Mouse (Mus musculus) adrenal gland, adult 2 months (tissue): ENCODE results near the gene Atn1. TPM values are rescaled to one million over a fixed set of nuclear protein-coding genes. Genes with fewer than 3 reads are reported as not detected.

Experiments used
- DNase-seq: peaks from one replicate; pipeline ENCODE4 v3.0.0; 2021
- polyA plus RNA-seq: library from polyadenylated mRNA; depleted of rRNA; stranded (reverse); fragments of >200 nt; gene quantifications from 2 replicates; pipeline ENCODE4 v1.2.3, GENCODE M21; 2012
- total RNA-seq, 2 experiments: library from RNA; stranded (reverse); gene quantifications; 2 replicates each; pipeline ENCODE4 v1.2.3; 2021

Atn1 gene
- total and polyA plus RNA-seq, 3 experiments, result 76.8 to 110 (median 86.3) TPM

DNA sequence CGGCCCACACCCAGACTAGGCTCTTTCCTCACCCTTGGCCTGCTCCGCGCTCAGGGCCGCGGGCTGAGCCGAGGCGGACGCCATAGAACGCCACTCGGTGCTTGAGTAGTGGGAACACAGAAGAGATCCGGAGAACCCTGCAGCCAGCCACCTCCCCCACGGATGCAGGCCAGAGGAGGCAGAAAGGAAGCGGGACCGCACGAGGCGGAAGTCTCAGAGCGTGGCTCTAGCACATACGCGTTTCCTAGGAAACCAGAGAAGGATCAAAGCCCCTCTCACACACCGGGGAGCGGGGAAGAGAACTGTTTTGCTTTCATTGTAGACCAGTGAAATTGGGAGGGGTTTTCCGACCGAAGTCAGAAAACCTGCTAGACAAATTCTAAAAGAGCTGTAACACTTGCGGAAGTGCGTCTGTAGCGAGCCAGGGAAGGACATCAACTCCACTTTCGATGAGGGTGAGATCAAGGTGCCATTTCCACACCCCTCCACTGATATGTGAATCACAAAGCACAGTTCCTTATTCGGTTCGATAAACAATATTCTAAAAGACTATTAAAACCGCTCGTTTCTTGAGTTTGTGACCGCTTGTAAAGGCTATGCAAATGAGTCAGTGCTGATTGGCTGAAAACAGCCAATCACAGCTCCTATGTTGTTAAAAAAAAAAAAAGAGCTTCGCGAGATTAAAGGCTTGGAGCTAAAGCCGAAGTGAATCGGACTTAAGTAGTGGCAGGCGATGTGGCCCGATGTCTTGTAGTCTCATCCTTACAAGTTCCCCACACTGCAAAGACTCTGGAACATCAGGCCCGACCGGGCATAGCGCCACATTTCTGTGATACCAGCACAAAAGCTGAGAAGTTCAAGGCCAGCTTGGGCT lies 15.2 kb downstream of the Atn1 start, which contains the start of gene Grcc10:
Gene Grcc10 (minus strand): TSS at position 487 of the 874 bp plus-strand sequence.
- DNase-seq, result peak; percentile 92

DNA sequence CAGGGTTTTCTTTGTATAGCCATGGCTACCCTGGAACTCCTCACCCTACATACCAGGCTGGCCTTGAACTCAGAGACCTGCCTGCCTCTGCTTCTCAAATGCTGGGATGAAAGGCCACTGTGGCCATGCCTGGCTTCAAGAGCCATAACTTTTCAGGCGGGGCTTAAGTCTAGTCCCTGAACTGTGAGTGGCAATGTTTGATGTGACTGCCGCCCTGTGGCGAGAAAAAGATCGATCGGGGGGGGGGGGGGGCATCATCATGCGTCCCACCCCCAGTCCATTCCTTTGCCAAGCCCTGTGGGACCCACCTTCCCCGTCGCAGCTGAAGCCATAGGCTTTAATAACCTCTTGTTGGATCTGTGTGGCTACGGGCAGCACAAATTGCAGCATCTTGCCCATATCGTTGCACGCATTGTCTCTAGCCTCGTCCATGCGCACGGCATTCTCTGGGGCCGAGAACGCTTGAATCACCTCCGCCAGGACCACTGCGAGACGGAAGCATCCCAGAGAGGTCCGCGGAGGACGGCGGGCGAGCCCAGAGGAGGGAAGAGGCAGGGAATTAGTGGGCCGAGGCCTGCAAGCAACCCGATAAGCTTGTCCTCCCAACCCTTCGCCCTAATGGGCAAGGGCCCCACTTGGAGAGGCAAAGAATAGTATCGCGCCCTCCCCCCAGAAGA lies 16.0 kb downstream of the Atn1 start:
- DNase-seq, result no peak

DNA sequence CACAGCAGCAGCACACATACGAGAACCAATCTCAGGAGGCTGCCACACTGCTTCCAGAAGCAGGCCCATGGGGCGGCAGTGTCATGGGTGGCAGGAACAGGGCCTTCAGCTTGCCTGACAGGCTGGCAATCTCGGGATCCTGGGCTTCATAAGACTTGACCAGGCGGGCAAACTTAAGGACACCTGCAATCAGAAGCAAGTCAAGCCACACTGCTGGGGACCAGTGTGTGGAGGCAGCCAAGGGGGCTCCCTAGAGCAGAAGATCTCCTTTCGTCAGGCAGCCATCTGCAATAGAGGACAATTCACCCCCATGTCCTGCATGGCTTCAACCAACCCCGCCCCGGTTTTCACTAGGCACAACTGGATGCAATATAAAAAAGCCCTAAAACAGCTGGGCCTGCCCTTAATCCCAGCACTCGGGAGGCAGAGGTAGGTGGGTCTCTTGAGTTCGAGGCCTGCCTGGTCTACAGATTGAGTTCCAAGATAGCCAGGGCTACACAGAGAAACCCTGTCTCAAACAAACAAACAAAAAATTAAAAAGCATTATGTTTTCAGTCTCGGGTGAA lies 17.0 kb downstream of the Atn1 start:
- DNase-seq, result no peak

- no peak for DNase-seq
Observed at GRCm38 (mm10) chr6:124738511-124739023, 17.8 kb downstream of the Atn1 start, which contains the start of gene Ptpn6. Gene Ptpn6 (minus strand): TSS chr6:124738714.

GRCm38 (mm10) chr6:124737040-124737439 lies 19.3 kb downstream of the Atn1 start:
- DNase-seq, result no peak

DNA sequence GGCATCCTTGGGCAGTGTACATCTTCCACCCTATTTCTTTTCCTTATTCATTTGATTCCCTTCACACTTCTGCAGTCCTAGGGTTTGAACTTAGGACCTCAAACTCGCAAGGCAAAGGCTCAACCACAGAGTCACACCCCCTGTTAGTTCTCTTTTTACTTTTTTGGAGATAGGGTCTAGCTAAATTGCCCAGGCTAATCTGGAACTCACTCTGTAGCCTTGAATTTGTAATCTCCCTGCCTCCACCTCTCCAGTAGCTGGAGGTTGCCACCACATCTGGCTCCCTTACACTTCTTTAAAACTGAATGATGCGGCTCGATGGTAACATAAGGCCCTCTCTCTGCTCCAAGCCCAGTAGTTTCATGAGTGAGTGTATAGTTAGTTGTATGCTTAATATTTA lies 21.9 kb downstream of the Atn1 start:
- no peak for DNase-seq

DNA sequence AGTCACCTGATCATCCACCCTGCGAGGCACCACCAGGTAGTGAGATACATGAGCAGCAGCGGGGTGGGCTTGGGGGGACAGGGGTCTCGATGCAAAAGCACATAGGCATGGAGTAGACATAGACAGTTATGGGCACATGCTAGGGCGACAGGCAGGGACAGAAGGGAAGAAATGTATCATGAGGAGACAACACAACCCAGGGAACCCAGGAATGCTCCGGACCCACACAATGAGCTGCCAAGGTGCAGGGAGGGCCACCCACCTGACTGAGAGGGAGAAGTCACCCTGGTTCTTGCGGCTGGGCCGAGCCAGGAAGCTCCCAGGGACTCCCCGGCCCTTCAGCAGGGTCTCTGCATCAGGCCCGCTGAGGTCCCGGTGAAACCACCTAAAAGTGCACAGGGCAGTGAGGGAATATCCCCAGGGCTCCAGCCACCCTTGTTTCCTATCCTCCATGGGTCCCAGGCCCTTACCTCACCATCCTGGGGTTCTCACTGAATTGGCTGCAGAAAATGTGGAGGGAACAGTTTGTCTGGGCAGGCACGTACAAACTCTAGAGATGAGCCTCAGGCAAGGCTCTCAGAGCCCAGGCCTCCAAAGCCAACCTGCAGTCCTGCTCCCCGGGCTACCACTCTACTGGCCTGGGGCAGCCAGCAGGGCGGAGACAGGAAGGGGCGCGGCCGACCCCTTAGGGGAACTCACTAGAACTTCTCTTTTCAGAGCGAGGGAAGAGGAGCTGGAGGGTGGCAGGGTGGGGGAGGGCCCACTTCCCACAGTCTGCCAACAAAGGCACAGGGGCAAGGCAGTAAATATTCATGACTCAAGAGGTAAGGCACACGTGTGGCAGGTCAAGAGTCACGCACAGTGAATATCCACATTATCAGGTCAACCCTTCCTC lies 23.6 kb downstream of the Atn1 start:
- DNase-seq, result no peak

DNA sequence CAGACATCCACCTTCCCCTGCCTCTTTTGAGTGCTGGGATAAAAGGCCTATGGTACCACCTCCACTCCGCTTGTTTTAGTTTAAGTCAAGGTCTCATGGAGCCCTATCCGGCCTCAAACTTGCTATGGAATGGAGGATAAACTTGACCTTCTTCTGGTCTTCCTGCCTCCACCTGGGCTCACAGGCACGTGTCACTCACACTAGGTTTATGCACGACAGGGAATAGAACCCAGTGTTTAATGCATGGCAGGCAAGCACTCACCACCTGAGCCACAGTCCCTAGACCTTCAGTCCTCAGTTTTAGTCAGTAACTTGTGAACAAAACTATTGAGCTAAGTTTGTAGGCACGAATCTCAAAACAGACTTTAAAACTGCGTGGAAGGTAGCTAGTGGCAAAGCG lies 25.3 kb downstream of the Atn1 start:
- DNase-seq, result no peak

DNA sequence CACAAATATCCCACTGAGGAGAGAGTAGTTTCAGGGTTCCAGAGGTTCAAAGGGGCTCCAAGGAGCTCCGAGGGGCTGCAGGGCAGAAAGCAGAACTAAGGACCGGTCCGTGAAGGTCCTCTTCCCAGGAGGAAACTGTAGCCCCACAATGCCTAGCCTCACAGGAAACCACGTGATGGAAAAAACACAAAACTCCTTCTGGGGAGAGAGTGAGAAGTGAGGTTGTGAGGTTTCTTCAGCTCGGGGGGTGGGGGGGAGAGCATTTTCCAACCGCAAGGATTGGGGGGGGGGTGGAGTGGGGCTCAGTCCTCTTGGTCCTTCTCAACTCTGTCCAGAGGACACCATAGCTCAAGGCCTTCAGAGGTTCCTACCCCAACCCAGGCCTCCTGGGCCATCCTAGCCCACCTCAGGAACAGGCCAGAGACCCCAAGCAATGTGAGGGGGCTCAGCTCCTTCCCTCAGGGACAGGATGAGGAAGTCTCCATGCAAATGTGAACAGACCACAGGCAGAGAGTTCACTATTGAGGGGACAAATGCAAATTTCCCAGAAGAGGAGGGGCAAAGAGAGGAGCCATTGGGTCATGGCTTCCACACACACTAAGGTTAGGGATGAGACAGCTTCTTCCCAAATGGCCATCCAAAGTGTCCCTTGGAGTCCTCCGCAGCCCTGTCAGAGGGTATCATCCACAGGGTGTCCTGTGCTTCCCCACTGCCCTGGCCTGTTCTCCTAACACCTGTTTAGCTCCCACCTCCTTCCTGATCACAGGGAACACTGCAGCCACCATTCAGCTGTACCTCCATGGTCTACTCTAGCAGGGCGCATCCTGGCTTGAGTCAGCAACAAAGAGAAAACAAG lies 26.2 kb downstream of the Atn1 start:
- DNase-seq, result no peak

DNA sequence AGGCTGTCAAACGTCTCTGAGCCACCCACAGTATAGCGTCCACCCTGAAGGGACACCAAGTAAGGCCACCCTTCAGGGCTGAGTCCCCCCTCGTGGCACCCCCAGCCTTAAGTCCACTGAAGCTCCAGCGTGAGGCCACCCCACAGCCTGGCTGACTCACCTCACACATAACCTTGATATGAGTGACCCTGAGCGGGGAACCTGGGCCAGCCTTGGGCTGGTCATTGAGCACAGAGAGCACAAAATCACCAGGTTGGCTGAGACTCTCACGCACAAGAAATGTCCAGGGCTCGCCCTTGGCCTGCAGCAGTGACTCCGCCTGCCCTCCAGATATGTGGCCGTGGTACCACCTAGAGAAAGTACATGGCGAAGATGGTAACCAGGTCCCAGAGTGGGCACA lies 27.7 kb downstream of the Atn1 start:
- peak; percentile 80 for DNase-seq

GRCm38 (mm10) chr6:124724472-124724871 lies 31.9 kb downstream of the Atn1 start:
- DNase-seq, result no peak

DNA sequence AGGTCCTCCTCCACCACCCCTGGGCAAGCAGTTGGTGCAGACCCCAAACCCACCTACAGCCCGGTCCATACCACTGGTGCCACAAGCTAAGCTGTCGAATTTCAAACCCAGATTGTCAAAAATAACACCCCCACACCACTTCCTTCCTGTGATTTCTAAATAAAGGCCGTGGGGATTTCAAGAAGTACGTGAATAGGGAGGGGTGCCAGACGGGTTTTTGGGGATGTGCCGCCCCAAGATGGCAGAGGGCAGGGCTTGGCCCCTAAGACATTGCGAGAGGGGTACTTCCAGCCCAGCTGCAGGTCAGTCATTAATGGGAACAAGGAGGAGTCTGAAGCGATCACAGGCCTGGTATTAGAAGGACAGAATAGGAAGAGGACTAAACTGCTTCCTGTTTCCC lies 32.8 kb downstream of the Atn1 start:
- DNase-seq, result no peak

- no peak for DNase-seq
Observed at GRCm38 (mm10) chr6:124722876-124723473, 33.3 kb downstream of the Atn1 start.

DNA sequence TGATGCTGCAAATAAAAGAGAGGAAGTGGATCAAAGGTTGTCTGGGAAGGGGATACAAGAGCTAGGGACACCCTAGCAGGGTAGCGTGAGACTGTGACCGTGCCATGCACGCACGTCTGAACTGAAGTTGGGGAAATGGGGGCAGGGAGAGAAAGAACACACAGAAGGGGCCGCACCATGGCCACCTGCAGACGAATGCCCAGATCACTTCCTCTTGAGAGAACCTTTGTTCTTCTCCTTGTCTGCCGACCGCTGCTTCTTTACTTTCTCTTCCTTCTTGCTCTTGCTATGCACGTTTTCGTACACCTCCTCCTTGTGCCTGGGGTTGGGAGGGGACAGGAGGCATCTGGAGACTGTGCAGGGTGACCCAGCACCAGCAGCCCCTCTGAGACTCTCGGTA lies 35.4 kb downstream of the Atn1 start:
- DNase-seq, result no peak

- DNase-seq, result no peak
Observed at GRCm38 (mm10) chr6:124719354-124719978, 36.9 kb downstream of the Atn1 start.

DNA sequence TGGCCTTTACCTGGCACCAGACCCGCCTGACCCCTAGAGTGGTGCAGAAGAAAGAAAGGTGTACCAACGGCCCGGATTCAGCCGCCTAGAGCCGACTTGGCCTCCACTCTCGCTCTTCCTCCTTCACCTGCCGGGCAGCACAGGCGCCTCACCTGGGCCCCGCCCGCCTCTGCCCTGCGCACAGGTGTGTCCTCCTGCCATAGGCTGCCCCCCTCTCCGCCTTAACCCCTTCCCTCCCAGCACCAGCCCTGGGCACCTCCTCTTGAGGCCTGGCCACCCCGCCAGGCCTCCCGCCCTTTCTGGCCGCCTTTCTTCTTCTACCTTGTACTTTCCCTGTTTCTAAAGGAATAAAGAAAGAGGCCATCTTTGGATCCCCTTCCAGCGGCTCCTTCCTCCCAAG lies 37.6 kb downstream of the Atn1 start:
- DNase-seq, result no peak

- peak; percentile 48 for DNase-seq
Observed at GRCm38 (mm10) chr6:124717968-124718367, 38.4 kb downstream of the Atn1 start.

DNA sequence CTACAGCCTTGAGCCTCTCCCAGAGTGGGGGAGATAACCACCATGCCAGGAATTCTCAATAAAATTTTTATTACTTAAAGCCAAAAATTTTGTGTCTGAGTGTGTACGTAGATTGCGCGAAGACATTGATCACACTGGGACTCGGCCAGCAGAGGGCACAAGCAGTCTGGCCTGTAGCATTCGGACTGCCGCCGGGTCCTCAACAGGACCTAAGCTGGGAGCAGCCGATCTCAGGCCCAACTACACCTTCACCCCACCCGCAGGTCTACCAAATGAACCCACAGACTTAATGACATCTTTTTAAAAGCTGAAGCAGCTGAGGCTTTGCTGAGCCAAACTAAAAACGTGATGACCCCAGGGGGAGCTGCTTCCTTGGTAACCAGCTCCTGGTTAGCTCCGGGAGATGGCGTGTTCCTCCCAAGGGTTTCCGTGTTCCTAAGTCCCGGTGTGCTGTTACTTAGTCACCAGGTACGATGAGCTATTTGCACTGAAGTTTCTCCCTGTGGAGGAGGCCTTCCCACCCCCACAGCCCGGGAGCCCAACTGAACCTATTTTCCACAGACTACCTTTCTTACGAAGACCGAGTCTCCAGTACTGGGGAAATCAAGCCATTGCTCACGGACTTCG lies 39.3 kb downstream of the Atn1 start:
- peak; percentile 60 for DNase-seq

GRCm38 (mm10) chr6:124712918-124713317 lies 43.4 kb downstream of the Atn1 start:
- DNase-seq, result no peak
